Mouse (Mus musculus): Measurements from ENCODE around the gene Rnaseh2c.

- TF ChIP-seq CTCF (conservative IDR thresholded peaks at IDR 0.05; ENCODE audit: low read length) (no peak), POU5F1 (IDR thresholded peaks at IDR 0.05; ENCODE audit: borderline replicate concordance, low read length) (no peak), NANOG (IDR thresholded peaks at IDR 0.05; ENCODE audit: borderline replicate concordance, low read length) (no peak)
Observed at GRCm38 (mm10) chr19:5559631-5560456, 41.8 kb upstream of the Rnaseh2c start.
